In genomic region chr4:154983767-154984166, GRCm38 (mm10) we compare ENCODE assay signal across 12 mouse cellular contexts. TPM values are rescaled to one million over a fixed set of nuclear protein-coding genes. Genes with fewer than 3 reads are reported as not detected.
DNase-seq lines count a peak whose midpoint lies in the region; ATAC-seq and TF ChIP-seq lines count a peak whose summit lies in the region.
"Had no signal": no experiment of that assay in that cellular context is flagged by ENCODE, and none has a peak within 500 bp of the region (broad histone marks: within the 10 kb centered on the region; RNA-seq: fewer than 3 reads in every experiment).

No protein-coding gene starts in this region.

- H3K4me2 ChIP-seq in heart, embryonic 13.5 days, result no peak overlapping the region
- no peak overlapping the region for H3K4me2 ChIP-seq in embryonic facial prominence, embryonic 13.5 days
- H3K4me2 ChIP-seq in midbrain, embryonic 12.5 days (replicated peaks), result no peak overlapping the region
- H3K4me2 ChIP-seq: liver, embryonic 13.5 days had no signal

- H3K9me3 ChIP-seq in heart, embryonic 13.5 days, result no peaks in the 10 kb centered on the region
- no peaks in the 10 kb centered on the region for H3K9me3 ChIP-seq in ES-Bruce4 (replicated peaks; ENCODE audit: control insufficient read depth, insufficient read depth, low read length, poor library complexity, severe bottlenecking)
- no peaks in the 10 kb centered on the region for H3K9me3 ChIP-seq in embryonic facial prominence, embryonic 13.5 days
- no peaks in the 10 kb centered on the region for H3K9me3 ChIP-seq in midbrain, embryonic 12.5 days
- H3K9me3 ChIP-seq: liver, embryonic 13.5 days; megakaryocyte, embryonic 14.5 days had no signal

- peaks cover 19% of the 10 kb centered on the region for H3K4me1 ChIP-seq in heart, embryonic 13.5 days
- 0 out of 2 replicates have a peak, but pooled peaks cover 1% of the 10 kb centered on the region for H3K4me1 ChIP-seq in heart, adult 2 months (ENCODE audit: control insufficient read depth, insufficient read depth, low read length)
- H3K4me1 ChIP-seq in ES-Bruce4 (ENCODE audit: control insufficient read depth, insufficient read depth, low read length), result peaks cover 6% of the 10 kb centered on the region
- peaks cover 19% of the 10 kb centered on the region for H3K4me1 ChIP-seq in embryonic facial prominence, embryonic 13.5 days
- peaks cover 23% of the 10 kb centered on the region for H3K4me1 ChIP-seq in midbrain, embryonic 12.5 days

- 18% methylated on average over 24 of the region's 24 CpGs for WGBS in heart, embryonic 13.5 days
- WGBS in heart, adult 2 months, result 30% methylated on average over 24 of the region's 24 CpGs
- WGBS in embryonic facial prominence, embryonic 13.5 days, result 16% methylated on average over 24 of the region's 24 CpGs
- 18% methylated on average over 24 of the region's 24 CpGs for WGBS in midbrain, embryonic 12.5 days

- no peak for ATAC-seq in heart, embryonic 13.5 days (ENCODE audit: extremely low read depth, insufficient number of reproducible peaks, low FRiP score, low TSS enrichment)
- ATAC-seq in embryonic facial prominence, embryonic 13.5 days (ENCODE audit: insufficient number of reproducible peaks, insufficient read depth, low FRiP score, low TSS enrichment, low read depth), result no peak
- no peak for ATAC-seq in midbrain, embryonic 12.5 days (ENCODE audit: low FRiP score, low read depth)

- intact Hi-C loops in heart, adult 2 months (cut with DNase I), result no loop called here

- peak overlapping the region; percentile 1; the same call in 1 of the 2 replicates for H3K9ac ChIP-seq in heart, embryonic 13.5 days
- H3K9ac ChIP-seq in heart, adult 2 months (ENCODE audit: low read depth, low read length), result no peak overlapping the region
- peak overlapping the region; percentile 12; the same call in 1 of the 2 replicates for H3K9ac ChIP-seq in ES-Bruce4 (ENCODE audit: low read depth, poor library complexity, severe bottlenecking)
- H3K9ac ChIP-seq in embryonic facial prominence, embryonic 13.5 days, result peak overlapping the region; percentile 44; the same call in 1 of the 2 replicates
- peak overlapping the region; percentile 29; the same call in 1 of the 2 replicates for H3K9ac ChIP-seq in midbrain, embryonic 12.5 days (replicated peaks)
- H3K9ac ChIP-seq: liver, embryonic 13.5 days had no signal

- no peak for TF ChIP-seq POLR2A in heart, adult 2 months (IDR thresholded peaks at IDR 0.05; ENCODE audit: insufficient read depth, low read depth, low read length)
- TF ChIP-seq POLR2A in ES-Bruce4 (IDR thresholded peaks at IDR 0.05; ENCODE audit: insufficient read depth, low read length), result no peak

- H3K27me3 ChIP-seq in heart, embryonic 13.5 days (replicated peaks), result peaks cover 48% of the 10 kb centered on the region
- no peaks in the 10 kb centered on the region for H3K27me3 ChIP-seq in heart, adult 2 months (ENCODE audit: control insufficient read depth, insufficient read depth, low read length)
- H3K27me3 ChIP-seq in ES-Bruce4 (ENCODE audit: control insufficient read depth, insufficient read depth, low read length, poor library complexity, severe bottlenecking), result no peaks in the 10 kb centered on the region
- H3K27me3 ChIP-seq in embryonic facial prominence, embryonic 13.5 days, result peaks cover 15% of the 10 kb centered on the region
- peaks cover 35% of the 10 kb centered on the region for H3K27me3 ChIP-seq in midbrain, embryonic 12.5 days

- H3K27ac ChIP-seq in heart, embryonic 13.5 days (replicated peaks), result no peak overlapping the region
- no peak overlapping the region for H3K27ac ChIP-seq in heart, adult 2 months
- no peak overlapping the region for H3K27ac ChIP-seq in ES-Bruce4 (ENCODE audit: insufficient read depth, low read length)
- H3K27ac ChIP-seq in embryonic facial prominence, embryonic 13.5 days, result no peak overlapping the region
- H3K27ac ChIP-seq in midbrain, embryonic 12.5 days (replicated peaks), result no peak overlapping the region
- H3K27ac ChIP-seq: liver, embryonic 13.5 days had no signal

- TF ChIP-seq EP300 in heart, adult 2 months (IDR thresholded peaks at IDR 0.05; ENCODE audit: insufficient read depth, low read depth, low read length), result no peak
- TF ChIP-seq EP300 in ES-Bruce4 (IDR thresholded peaks at IDR 0.05; ENCODE audit: insufficient read depth, low read depth, low read length), result no peak

- TF ChIP-seq CTCF in heart, adult 2 months (IDR thresholded peaks at IDR 0.05), result no peak
- no peak for TF ChIP-seq CTCF in ES-Bruce4 (IDR thresholded peaks at IDR 0.05; ENCODE audit: low read depth, low read length)

- no peaks in the 10 kb centered on the region for H3K79me2 ChIP-seq in heart, adult 2 months (replicated peaks; ENCODE audit: control insufficient read depth, insufficient read depth, low read length)

- DNase-seq in heart, adult 2 months, result no peak
- no peak for DNase-seq in ovary, adult 18-20 months (ENCODE audit: low spot score)
- no peak for DNase-seq in T-cell, adult 2 months (ENCODE audit: low spot score)
- DNase-seq: adrenal gland, adult 8-10 months; layer of hippocampus, adult 9-11 months; liver, embryonic 13.5 days; right cerebral cortex, adult 18-20 months had no signal

- H3K36me3 ChIP-seq in heart, embryonic 13.5 days, result peaks cover 27% of the 10 kb centered on the region
- H3K36me3 ChIP-seq in heart, adult 2 months (ENCODE audit: control insufficient read depth, insufficient read depth, low read length), result no peaks in the 10 kb centered on the region
- H3K36me3 ChIP-seq in ES-Bruce4 (ENCODE audit: control insufficient read depth, insufficient read depth, low read length, poor library complexity, severe bottlenecking), result no peaks in the 10 kb centered on the region
- H3K36me3 ChIP-seq in embryonic facial prominence, embryonic 13.5 days, result peaks cover 34% of the 10 kb centered on the region
- peaks cover 32% of the 10 kb centered on the region for H3K36me3 ChIP-seq in midbrain, embryonic 12.5 days

- no peak overlapping the region for H3K4me3 ChIP-seq in heart, embryonic 13.5 days
- no peak overlapping the region for H3K4me3 ChIP-seq in heart, adult 2 months
- peak overlapping the region; percentile 29 for H3K4me3 ChIP-seq in ES-Bruce4 (ENCODE audit: low read depth, low read length)
- no peak overlapping the region for H3K4me3 ChIP-seq in embryonic facial prominence, embryonic 13.5 days
- H3K4me3 ChIP-seq in midbrain, embryonic 12.5 days, result no peak overlapping the region
- H3K4me3 ChIP-seq: liver, embryonic 13.5 days; megakaryocyte, embryonic 14.5 days had no signal

RNA-seq across cellular contexts. Expression of gene Pank4, which starts 19.8 kb away (rescaled TPM):
- polyA plus RNA-seq in heart, embryonic 13.5 days (2015; fragmentation: Nextera tagmentation; extraction: Ambion mirVana), result 40.6 and 42.6 TPM in 2 replicates
- total RNA-seq in heart, adult 2 months (2021), result 10 to 100 TPM; 40.7 to 43.9 TPM
- 59.6 and 81.2 TPM in 2 replicates for polyA plus RNA-seq in heart, adult 2 months (2012; rRNA removed)
- polyA plus RNA-seq in ES-Bruce4 (2011; ENCODE audit: insufficient read depth, insufficient read length, low read depth, missing spikeins), result 21.5 and 26.6 TPM in 2 replicates
- 48.3 and 54.1 TPM in 2 replicates for polyA plus RNA-seq in embryonic facial prominence, embryonic 13.5 days (2015; fragmentation: Nextera tagmentation; extraction: Ambion mirVana)
- 48.5 and 50.2 TPM in 2 replicates for polyA plus RNA-seq in midbrain, embryonic 12.5 days (2016; fragmentation: Nextera tagmentation; extraction: Ambion mirVana)

RNA-seq across cellular contexts. Expression of gene Hes5, which starts 23.0 kb away (rescaled TPM):
- polyA plus RNA-seq in heart, embryonic 13.5 days (2015; fragmentation: Nextera tagmentation; extraction: Ambion mirVana), result 0.31 and 0.45 TPM in 2 replicates
- not detected for total RNA-seq in heart, adult 2 months (2021)
- polyA plus RNA-seq in heart, adult 2 months (2012; rRNA removed), result 0.10 TPM in 1 of 2 replicates, not detected in the other
- not detected in 2 replicates for polyA plus RNA-seq in ES-Bruce4 (2011; ENCODE audit: insufficient read depth, insufficient read length, low read depth, missing spikeins)
- polyA plus RNA-seq in embryonic facial prominence, embryonic 13.5 days (2015; fragmentation: Nextera tagmentation; extraction: Ambion mirVana), result 4.2 and 6.0 TPM in 2 replicates
- polyA plus RNA-seq in midbrain, embryonic 12.5 days (2016; fragmentation: Nextera tagmentation; extraction: Ambion mirVana), result 800 and 870 TPM in 2 replicates
- total RNA-seq: adrenal gland, adult 8-10 months had no signal

RNA-seq across cellular contexts. Expression of gene Tnfrsf14, which starts 55.4 kb away (rescaled TPM):
- 2.1 and 2.6 TPM in 2 replicates for polyA plus RNA-seq in heart, embryonic 13.5 days (2015; fragmentation: Nextera tagmentation; extraction: Ambion mirVana)
- total RNA-seq in heart, adult 2 months (2021), result 1 to 10 TPM; 6.1 to 7.0 TPM
- polyA plus RNA-seq in heart, adult 2 months (2012; rRNA removed), result 16.1 and 18.8 TPM in 2 replicates
- not detected in 2 replicates for polyA plus RNA-seq in ES-Bruce4 (2011; ENCODE audit: insufficient read depth, insufficient read length, low read depth, missing spikeins)
- polyA plus RNA-seq in embryonic facial prominence, embryonic 13.5 days (2015; fragmentation: Nextera tagmentation; extraction: Ambion mirVana), result 1.6 and 1.8 TPM in 2 replicates
- 0.78 and 1.0 TPM in 2 replicates for polyA plus RNA-seq in midbrain, embryonic 12.5 days (2016; fragmentation: Nextera tagmentation; extraction: Ambion mirVana)

Comparison
In these comparisons a context has a peak if more than half of its experiments do, and no peak if none do; other contexts are left out.
1. RNA of gene Hes5, which starts 23.0 kb away (polyA plus RNA-seq): 800 to 870 TPM in midbrain, embryonic 12.5 days; 4.2 to 6.0 TPM in embryonic facial prominence, embryonic 13.5 days, 0.31 to 0.45 TPM in heart, embryonic 13.5 days, not detected in ES-Bruce4 and 0.10 TPM in heart, adult 2 months; every median in the first group is over 100 times any median in the second.